Mouse (Mus musculus): ENCODE measurements around the gene Smim6. TPM values are rescaled to one million over a fixed set of nuclear protein-coding genes. Genes with fewer than 3 reads are reported as not detected.
A peak's percentile ranks its signal among the peaks of the same experiment; 100 is the strongest.

Gene Smim6
- total RNA-seq, 2 experiments from 2014 or later: not detected

DNA sequence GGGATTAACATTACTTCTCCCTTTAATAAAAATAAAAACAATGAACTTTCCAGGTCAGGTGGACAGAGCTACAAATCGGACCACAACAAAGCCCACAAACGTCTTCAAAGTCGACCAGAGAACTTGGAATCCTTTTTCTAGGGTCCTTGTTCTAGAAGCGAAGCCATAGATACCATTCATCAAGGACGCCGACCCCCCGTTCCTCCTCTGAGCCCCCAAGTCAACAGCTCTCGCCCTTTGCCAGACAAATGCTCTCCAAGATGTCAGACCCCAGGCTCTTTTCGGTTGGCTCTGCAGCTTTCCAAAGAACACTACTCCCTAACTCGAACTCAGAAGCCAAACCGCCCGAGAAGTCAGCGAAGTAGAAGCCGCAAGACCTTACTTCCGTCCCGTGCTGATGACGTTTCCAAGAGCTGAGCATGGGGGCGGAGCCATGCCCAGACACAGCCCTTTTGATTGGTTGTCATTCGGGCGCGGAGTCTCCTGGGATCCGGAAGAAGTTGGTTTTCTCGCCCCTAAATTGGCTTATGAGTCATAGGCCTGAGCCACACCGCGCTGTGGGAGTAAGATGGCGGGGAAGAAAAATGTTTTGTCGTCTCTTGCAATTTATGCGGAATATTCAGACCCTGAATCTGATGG, 21.4 kb downstream of the Smim6 start, which contains the start of the genes Sap30bp and Recql5:
TSS of gene Sap30bp (plus strand) at position 175 of the 639 bp plus-strand sequence.
TSS of gene Recql5 (minus strand) at position 370 of the 639 bp plus-strand sequence.
- peak; percentile 88 to 96 for DNase-seq (ENCODE audit: extremely low spot score in 1 of 2, low spot score in 1 of 2)

DNA sequence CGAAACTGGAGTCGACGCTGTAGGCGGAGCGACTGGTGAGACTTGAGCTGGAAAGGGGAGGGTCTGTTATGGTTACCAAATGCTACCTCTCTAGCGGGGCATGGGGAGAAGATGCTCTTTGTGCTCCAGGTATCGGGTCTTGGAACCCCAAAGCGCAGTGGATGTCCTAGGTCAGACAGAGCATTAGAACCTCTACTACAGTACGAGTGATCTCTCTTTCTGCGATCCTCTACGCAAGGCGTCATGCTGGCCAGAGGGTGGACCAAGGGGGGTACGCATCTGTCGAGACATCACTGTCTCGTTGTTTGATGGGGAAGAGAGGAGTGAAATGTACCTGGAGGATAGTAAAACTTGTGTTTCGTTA, 21.9 kb downstream of the Smim6 start:
- no peak for DNase-seq (ENCODE audit: extremely low spot score in 1 of 2, low spot score in 1 of 2)

DNA sequence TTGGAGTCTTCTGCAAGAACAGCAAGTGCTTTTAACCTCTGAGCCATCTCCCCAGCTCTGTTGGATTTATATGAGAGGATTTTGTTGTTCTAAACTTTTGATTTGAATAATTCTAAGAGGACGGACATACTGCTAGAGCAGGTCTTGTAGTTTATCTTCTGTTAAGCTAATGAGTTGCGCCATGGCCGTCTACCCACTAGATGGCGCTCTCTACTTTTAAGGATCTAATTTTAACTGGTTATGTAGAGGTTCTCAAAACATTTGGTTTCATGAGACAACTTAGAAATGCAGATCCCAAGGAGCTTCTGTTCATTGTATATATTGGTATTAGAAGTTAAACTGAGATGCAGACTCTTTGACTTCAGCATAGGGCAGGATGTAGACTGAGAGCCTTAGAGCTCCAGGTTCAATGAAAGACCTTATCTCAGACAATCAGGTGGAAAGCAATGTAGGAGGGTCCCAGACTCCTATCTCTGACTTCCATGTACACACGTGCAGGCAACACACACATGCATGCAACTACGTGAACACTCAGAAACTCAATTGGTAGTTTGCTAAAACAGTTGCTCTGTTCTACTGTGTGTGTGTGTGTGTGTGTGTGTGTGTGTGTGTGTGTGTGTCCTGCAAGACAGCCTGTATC, 28.0 kb downstream of the Smim6 start:
- DNase-seq (ENCODE audit: extremely low spot score in 1 of 2, low spot score in 1 of 2): peak; percentile 40 to 72

DNA sequence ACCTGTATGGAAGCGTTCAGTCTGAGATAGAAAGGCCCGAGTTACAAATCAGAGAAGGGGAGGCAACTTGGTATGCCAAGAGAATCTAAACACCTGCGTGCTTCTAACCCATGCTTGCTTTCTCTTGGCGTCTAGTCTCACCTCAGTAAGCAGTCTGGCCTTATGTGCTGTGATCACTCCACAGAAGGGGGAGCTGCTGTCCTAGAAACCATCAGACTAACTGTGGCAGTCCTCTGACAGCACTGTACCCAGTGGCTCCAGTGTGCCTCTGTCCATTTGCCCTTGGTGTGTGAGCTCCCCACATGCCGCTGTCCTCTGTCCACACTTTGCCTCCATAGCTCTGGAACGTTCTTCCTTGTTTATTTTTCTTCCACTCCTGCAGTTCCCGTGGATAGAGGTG, 30.2 kb downstream of the Smim6 start:
- no peak for DNase-seq (ENCODE audit: extremely low spot score in 1 of 2, low spot score in 1 of 2)

DNA sequence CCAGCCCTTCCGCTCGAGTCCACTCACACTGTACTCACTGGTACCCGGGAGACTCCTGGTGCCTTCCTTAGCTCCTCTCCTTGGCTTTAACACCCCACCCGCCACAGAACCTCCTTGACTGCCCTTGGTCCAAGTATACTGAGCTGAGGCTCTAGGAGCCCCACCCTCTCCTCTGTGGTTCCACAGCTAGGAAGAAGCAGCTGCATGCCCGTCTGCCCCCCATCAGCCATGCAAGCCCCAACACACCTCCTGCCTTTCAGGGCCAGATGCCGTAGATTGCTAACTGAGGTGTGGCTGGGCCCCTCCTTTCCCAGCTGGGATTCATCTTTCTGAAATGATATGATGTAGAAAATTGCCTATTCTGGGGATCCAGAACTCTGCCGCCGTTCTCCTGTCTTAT, 33.4 kb downstream of the Smim6 start:
- DNase-seq (ENCODE audit: extremely low spot score in 1 of 2, low spot score in 1 of 2): no peak

DNA sequence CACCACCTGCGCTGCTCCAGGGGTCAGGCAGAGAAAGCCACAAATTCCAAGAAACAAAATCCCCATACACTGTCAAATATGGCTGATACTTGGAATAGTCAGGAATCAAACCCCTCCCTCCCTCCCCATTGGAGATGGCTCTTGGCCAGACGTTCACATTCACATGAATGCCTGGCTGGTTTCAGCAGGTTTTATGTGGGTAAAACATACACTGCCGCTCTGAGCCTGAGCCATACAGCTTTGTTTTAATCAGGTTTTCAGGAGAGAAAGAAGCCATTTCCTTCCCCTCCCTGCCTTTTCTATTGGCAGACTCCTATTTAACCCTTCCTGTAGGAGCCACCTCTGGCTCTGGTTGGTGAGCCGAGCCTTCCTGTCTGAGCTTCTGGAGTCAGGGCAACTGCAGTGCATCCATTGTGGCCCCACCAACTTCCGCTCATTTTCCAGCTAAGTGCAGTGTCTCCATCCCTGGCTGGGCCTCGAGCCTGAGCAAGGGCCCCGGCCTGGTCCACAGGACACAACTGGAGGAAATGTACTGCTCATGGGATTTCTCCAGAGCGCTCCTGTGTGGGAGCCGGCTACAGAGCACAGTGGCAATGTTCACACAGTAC, 34.5 kb downstream of the Smim6 start:
- no peak for DNase-seq (ENCODE audit: extremely low spot score in 1 of 2, low spot score in 1 of 2)

DNA sequence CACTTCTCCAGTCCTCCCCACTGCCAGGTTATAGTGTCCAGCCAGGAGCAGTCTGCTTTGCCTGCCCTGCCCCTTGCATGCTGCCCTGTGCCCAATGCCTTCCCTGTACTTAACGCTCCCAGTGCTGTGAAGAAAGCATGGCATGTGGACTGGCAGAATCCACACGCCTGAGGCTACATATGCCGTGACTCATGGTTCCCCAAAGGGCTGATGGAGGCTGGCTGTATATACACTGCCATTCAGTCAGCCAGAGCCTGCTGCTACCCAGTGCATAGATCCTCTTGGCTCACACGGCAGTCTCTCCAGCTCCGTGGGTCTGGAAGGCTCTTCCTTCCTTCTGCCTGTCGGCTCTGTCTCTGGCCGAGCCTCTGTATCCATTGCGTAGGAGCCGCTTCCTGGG, 36.5 kb downstream of the Smim6 start:
- no peak for DNase-seq (ENCODE audit: extremely low spot score in 1 of 2, low spot score in 1 of 2)

DNA sequence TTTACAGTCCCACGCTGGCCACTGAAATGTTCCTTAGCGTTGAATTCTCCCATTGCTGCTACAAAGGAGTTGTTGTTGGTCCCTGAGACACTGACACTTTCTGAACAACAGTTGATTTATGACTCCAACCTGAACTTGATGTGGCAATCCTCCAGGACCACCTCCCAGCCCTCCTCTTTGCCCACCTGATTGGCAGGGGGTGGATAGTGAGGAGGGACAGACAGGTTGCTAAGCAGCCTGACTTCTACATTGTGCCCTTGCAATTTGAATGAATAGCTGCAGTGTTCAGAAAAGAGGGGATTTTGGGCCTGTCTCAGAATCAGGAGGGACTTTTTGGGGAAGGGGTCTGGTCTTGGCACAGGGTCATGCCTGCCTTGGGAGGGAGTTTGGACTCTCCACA, 38.9 kb downstream of the Smim6 start:
- no peak for DNase-seq (ENCODE audit: extremely low spot score in 1 of 2, low spot score in 1 of 2)

DNA sequence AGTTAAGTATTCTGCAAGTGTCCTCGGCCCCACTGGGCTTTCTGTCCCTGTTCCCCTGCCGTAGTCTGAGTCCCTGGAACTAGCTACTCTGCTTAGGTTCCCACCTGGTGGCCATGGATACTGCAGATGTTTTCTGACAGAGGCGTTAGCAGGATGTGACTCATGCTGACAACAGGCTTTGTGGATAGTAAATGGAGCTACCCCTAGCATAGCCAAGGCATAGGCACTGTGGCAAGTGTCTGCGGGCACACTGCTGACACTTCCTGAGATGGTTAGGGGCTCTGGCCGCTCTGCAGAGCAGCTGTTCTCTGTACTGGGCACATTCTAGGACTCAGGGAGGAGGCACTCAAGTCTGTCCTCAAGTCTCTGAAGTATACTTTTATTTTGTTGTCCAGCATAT, 42.9 kb downstream of the Smim6 start:
- no peak for DNase-seq (ENCODE audit: extremely low spot score in 1 of 2, low spot score in 1 of 2)

DNA sequence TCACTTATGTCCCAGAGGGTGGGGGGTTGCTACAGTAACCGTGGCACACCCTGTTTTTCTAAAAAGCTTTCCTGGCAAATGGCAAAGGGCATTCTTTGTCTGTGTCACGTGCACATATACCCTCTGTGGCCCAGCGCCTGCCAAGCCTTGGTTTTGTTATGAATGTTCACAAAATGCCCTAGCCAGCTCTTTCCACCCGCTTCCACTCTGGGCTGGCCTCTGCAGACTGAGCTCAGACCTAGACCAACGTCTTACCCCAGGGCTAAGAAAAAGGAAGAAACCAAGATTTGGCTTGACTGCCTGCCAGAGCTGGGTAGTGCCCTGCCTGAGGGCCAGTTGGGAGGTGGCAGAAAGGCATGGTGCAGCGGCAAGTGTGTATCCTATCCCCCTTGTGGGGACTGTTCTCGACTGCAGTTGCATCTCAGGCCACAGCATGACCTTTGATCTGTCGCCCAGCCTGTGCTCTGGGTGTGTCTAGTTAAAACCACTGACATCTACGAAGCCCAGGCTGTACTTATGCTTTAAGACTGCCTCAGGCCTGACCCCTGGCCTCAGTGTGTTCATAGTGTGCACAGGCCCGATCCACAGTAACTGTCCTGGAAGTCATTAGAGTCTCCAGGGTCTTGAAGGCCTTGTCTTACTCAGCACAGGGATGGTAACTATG, 43.5 kb downstream of the Smim6 start:
- DNase-seq (ENCODE audit: extremely low spot score in 1 of 2, low spot score in 1 of 2): no peak

DNA sequence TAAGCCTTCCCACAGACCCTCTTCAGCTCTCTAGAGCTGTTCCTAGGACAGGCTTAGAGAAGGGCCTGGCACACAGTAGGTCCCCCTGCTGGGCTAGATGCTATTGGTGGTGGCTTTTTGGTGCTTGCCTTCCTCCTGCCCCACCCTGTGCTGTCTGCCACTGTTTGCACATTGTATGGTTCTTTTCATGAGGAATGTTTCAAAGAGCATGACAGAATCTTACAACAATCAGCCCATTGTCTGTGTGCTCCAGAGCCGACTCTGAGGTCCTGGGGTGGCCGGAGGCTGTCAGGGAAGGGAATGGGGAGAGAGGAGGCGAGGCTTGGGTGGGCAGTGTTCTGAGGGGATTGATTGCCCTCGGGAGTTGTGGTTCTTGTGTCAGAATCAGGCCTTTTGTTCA, 44.6 kb downstream of the Smim6 start:
- no peak for DNase-seq (ENCODE audit: extremely low spot score in 1 of 2, low spot score in 1 of 2)

DNA sequence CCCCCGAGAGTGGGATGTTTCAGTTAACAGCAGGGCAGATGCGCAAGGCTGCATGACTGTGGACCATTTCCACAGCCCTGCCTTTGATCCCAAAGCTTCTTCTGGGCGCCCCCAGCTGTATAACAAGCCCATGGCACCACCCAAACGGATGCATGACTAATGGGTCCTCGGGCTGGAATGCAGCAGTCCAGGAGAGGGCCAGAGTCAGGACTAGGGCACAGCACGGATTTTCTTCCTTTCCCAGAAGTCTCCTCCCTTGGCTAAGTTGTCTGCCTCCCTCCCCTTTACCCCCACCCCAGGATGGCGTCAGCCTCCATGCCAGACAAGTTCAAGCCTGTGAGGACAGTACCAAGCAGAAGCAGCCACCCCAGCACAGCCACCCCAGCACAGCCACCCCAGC, 46.2 kb downstream of the Smim6 start:
- DNase-seq (ENCODE audit: extremely low spot score in 1 of 2, low spot score in 1 of 2): no peak

DNA sequence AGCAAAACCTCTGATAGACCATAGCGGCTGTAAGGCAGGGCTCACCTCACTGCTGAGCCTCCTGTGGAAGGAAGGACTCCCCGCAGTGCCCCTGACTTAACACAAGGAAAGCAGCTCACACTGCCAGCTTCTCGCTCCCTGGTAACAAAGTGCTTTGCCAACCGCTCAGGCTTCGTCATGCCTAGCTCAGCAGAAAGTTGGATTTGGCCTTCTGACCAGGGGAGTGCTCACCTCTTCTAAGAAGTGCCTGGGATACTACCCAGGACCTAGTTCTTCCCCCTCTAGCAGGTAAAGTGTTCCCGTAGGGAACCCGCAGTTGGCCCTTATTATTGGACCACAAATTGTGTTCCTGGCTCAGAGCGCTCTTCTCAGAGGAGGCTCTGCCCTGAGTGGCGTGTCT, 47.2 kb downstream of the Smim6 start:
- DNase-seq (ENCODE audit: extremely low spot score in 1 of 2, low spot score in 1 of 2): no peak

DNA sequence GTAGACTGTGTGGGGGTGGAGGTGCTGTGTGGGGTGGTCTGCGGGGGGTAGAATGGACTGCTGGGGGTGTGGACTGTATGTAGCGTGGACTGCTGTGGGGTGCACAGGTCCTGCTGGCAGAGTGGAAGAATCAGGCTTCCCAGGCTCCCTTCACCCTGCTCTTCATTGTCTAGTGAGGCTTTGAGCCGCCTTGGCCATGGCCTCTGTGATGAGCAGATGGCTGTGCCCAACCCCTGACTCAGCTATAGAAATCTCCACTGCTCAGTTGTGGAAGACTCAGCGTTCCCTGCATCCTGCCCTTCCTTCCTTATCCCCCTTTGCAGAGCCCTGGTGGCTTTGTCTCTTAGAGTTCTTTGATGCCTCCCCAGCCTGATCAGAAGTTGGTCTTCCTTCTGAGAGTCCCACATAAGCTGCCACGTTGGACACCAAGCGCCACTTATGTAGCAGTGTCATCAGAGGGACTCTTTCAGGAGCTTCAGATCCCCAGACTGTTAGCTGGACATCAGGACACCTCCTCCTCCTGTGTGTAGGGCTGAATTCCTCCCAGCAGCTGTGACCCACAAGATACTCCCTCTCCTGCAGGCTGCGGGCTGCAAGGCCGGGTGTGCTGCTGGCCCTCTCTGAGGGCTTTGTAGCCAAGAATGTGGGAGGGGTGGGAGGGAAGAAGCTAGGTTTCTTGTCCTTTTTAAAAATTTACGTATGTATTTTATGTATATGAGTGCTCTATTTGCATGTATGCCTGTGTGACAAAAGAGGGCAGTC, 51.0 kb downstream of the Smim6 start:
- no peak for DNase-seq (ENCODE audit: extremely low spot score in 1 of 2, low spot score in 1 of 2)

Other genes with a start within 250 kb of the Smim6 start
- 100 to 1,000 TPM; 188 to 210 TPM for gene Grb2, start 203.4 kb upstream of the Smim6 start, total RNA-seq (2021)
- gene Tmem94, start 146.6 kb upstream of the Smim6 start, total RNA-seq (2021): 10 to 100 TPM; 44.5 to 51.1 TPM
- gene Caskin2, start 98.4 kb upstream of the Smim6 start, total RNA-seq (2021): 10 to 100 TPM; 19.9 to 21.8 TPM
- 10 to 100 TPM in 1 of 2 experiments, 1 to 10 TPM in 1; 9.4 to 10.9 TPM for gene Tsen54, start 97.3 kb upstream of the Smim6 start, total RNA-seq (2021)
- 1 to 10 TPM; 1.0 to 2.3 TPM for gene Llgl2, start 88.0 kb upstream of the Smim6 start, total RNA-seq (2021)
- gene Myo15b, start 53.6 kb upstream of the Smim6 start, total RNA-seq (2021): under 1 TPM; 0.27 to 0.28 TPM
- gene Smim5, start 12.1 kb upstream of the Smim6 start, total RNA-seq (2021): 1 to 10 TPM in 1 of 2 experiments, under 1 TPM in 1; 0.54 to 1.2 TPM
- 10 to 100 TPM; 33.1 to 47.4 TPM for gene Sap30bp, start 21.3 kb downstream of the Smim6 start, total RNA-seq (2021)
- gene Recql5, start 21.5 kb downstream of the Smim6 start, total RNA-seq (2021): 10 to 100 TPM; 25.7 to 28.4 TPM
- 1 to 10 TPM; 5.2 to 6.5 TPM for gene Itgb4, start 62.7 kb downstream of the Smim6 start, total RNA-seq (2021)
- 10 to 100 TPM; 14.0 to 16.9 TPM for gene Galk1, start 100.7 kb downstream of the Smim6 start, total RNA-seq (2021)
- gene H3f3b, start 115.9 kb downstream of the Smim6 start, total RNA-seq (2021): 100 to 1,000 TPM; 281 to 291 TPM
- 10 to 100 TPM; 19.6 to 23.2 TPM for gene Unk, start 118.3 kb downstream of the Smim6 start, total RNA-seq (2021)
- gene Unc13d, start 165.9 kb downstream of the Smim6 start, total RNA-seq (2021): 1 to 10 TPM; 1.3 to 2.4 TPM
- gene Wbp2, start 175.0 kb downstream of the Smim6 start, total RNA-seq (2021): 100 to 1,000 TPM; 390 to 418 TPM
- gene Trim47, start 215.2 kb downstream of the Smim6 start, total RNA-seq (2021): 1 to 10 TPM; 5.6 to 5.9 TPM
- gene Trim65, start 219.1 kb downstream of the Smim6 start, total RNA-seq (2021): 1 to 10 TPM; 6.2 to 7.1 TPM
- 10 to 100 TPM; 59.1 to 62.7 TPM for gene Mrpl38, start 226.9 kb downstream of the Smim6 start, total RNA-seq (2021)

All from layer of hippocampus, postnatal 25 days (tissue).